In the genomic region with DNA sequence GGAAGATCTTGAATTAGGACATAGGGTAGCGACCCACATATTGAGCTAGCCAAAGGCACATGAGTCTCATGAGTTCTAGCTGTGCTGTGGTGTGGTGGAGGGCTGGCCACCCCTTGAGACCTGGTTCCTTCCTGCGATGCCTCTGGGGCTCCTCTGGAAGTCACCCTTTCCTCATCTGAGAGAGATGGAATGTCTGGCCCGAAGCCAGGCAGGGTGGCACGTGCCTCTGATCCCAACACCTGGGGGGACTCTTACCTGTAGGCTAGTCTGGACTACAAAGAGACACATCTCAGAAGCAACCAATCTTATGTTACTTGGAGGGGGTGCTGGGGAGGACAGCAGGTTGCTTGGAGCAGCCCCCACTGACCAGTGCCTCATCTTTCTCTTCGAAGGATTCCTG, we compare ENCODE assay signal across 10 mouse cellular contexts. TPM values are rescaled to one million over a fixed set of nuclear protein-coding genes. Genes with fewer than 3 reads are reported as not detected.
DNase-seq lines count a peak whose midpoint lies in the region; ATAC-seq and TF ChIP-seq lines count a peak whose summit lies in the region.
"Had no signal": no experiment of that assay in that cellular context is flagged by ENCODE, and none has a peak within 500 bp of the region (broad histone marks: within the 10 kb centered on the region; RNA-seq: fewer than 3 reads in every experiment).

No protein-coding gene starts in this region.

- TF ChIP-seq EP300 in stomach, postnatal 0 days (optimal IDR thresholded peaks at IDR 0.05), result no peak

- peaks cover 73% of the 10 kb centered on the region for H3K4me1 ChIP-seq in midbrain, embryonic 15.5 days
- H3K4me1 ChIP-seq in midbrain, embryonic 11.5 days (ENCODE audit: control insufficient read depth, insufficient read depth, low read length), result peaks cover 57% of the 10 kb centered on the region
- H3K4me1 ChIP-seq in stomach, postnatal 0 days (replicated peaks; ENCODE audit: control insufficient read depth, insufficient read depth), result peaks cover 9% of the 10 kb centered on the region; the same call in 1 of the 2 replicates

- no peak for DNase-seq in gastrocnemius, adult 2 months
- no peak for DNase-seq in gastrocnemius, postnatal 36 days
- DNase-seq in midbrain, embryonic 11.5 days (ENCODE audit: low spot score, missing footprints), result no peak
- DNase-seq in kidney, postnatal 25 days, result peak; percentile 71 to 76
- DNase-seq in stomach, postnatal 0 days (ENCODE audit: low spot score), result no peak
- DNase-seq in gastrocnemius, postnatal 25 days, result no peak
- DNase-seq: cerebellum, adult 2 months had no signal

- no peak overlapping the region for H3K4me2 ChIP-seq in midbrain, embryonic 15.5 days
- no peak overlapping the region for H3K4me2 ChIP-seq in midbrain, embryonic 11.5 days
- no peak overlapping the region for H3K4me2 ChIP-seq in stomach, postnatal 0 days (replicated peaks; ENCODE audit: low read depth)

- no peak overlapping the region for H3K9ac ChIP-seq in midbrain, embryonic 15.5 days
- no peak overlapping the region for H3K9ac ChIP-seq in midbrain, embryonic 11.5 days (ENCODE audit: low read length)
- H3K9ac ChIP-seq in stomach, postnatal 0 days (ENCODE audit: low read length), result no peak overlapping the region

- WGBS in midbrain, embryonic 15.5 days, result 90% methylated on average over 5 of the region's 5 CpGs
- WGBS in midbrain, embryonic 11.5 days, result 92% methylated on average over 5 of the region's 5 CpGs
- 66% methylated on average over 5 of the region's 5 CpGs for WGBS in stomach, postnatal 0 days

- no peaks in the 10 kb centered on the region for H3K27me3 ChIP-seq in midbrain, embryonic 15.5 days (replicated peaks)
- no peaks in the 10 kb centered on the region for H3K27me3 ChIP-seq in midbrain, embryonic 11.5 days (ENCODE audit: control insufficient read depth, insufficient read depth, low read length)
- H3K27me3 ChIP-seq in stomach, postnatal 0 days (ENCODE audit: control insufficient read depth, insufficient read depth, low read length), result no peaks in the 10 kb centered on the region

- no peaks in the 10 kb centered on the region for H3K36me3 ChIP-seq in midbrain, embryonic 15.5 days (replicated peaks)
- H3K36me3 ChIP-seq in midbrain, embryonic 11.5 days (ENCODE audit: control insufficient read depth, insufficient read depth, low read length), result peaks cover 3% of the 10 kb centered on the region; the same call in 1 of the 2 replicates
- no peaks in the 10 kb centered on the region for H3K36me3 ChIP-seq in stomach, postnatal 0 days (ENCODE audit: control insufficient read depth, insufficient read depth, low read length)

- peak overlapping the region; percentile 51 for H3K4me3 ChIP-seq in gastrocnemius, adult 2 months
- H3K4me3 ChIP-seq in midbrain, embryonic 15.5 days, result no peak overlapping the region
- H3K4me3 ChIP-seq in midbrain, embryonic 11.5 days (ENCODE audit: low read depth, low read length), result no peak overlapping the region
- no peak overlapping the region for H3K4me3 ChIP-seq in stomach, postnatal 0 days (ENCODE audit: low read depth, low read length)
- H3K4me3 ChIP-seq: left cerebral cortex, adult 2 months had no signal

- peak overlapping the region; percentile 76 for H3K27ac ChIP-seq in gastrocnemius, adult 2 months
- H3K27ac ChIP-seq in midbrain, embryonic 15.5 days, result peak overlapping the region; percentile 7; the same call in 1 of the 2 replicates
- H3K27ac ChIP-seq in midbrain, embryonic 11.5 days (ENCODE audit: low read depth, low read length), result no peak overlapping the region
- H3K27ac ChIP-seq in stomach, postnatal 0 days (replicated peaks), result peak overlapping the region; percentile 81
- H3K27ac ChIP-seq: left cerebral cortex, adult 2 months had no signal

- ATAC-seq in midbrain, embryonic 15.5 days (replicated peaks), result no peak
- ATAC-seq in midbrain, embryonic 11.5 days (ENCODE audit: low FRiP score), result no peak
- 0 out of 2 replicates have a peak, but pooled peaks have one; percentile 1 for ATAC-seq in stomach, postnatal 0 days (ENCODE audit: low FRiP score, low TSS enrichment)
- no peak for ATAC-seq in megakaryocyte progenitor cell, adult 5-6 weeks (replicated peaks; ENCODE audit: poor library complexity)

- TF ChIP-seq CTCF in gastrocnemius, adult 2 months (IDR thresholded peaks at IDR 0.05), result no peak
- TF ChIP-seq CTCF in stomach, postnatal 0 days (IDR thresholded peaks at IDR 0.05; ENCODE audit: low read depth), result no peak

- intact Hi-C loops in gastrocnemius, adult 2 months (cut with DNase I), result no loop called here
- intact Hi-C loops in gastrocnemius, postnatal 36 days (cut with DNase I), result no loop called here

- no peaks in the 10 kb centered on the region for H3K9me3 ChIP-seq in midbrain, embryonic 15.5 days
- H3K9me3 ChIP-seq in midbrain, embryonic 11.5 days (ENCODE audit: control insufficient read depth, low read length), result no peaks in the 10 kb centered on the region
- H3K9me3 ChIP-seq in stomach, postnatal 0 days (ENCODE audit: control insufficient read depth, low read length), result no peaks in the 10 kb centered on the region

RNA-seq across cellular contexts. Expression of gene Fam222a, which starts 26.1 kb away (rescaled TPM):
- total RNA-seq in gastrocnemius, adult 2 months (2021), result 1 to 10 TPM in 1 of 2 experiments, under 1 TPM in 1; 0.18 to 1.1 TPM
- total RNA-seq in gastrocnemius, postnatal 36 days (2021), result under 1 TPM; 0.22 to 0.28 TPM
- 7.1 and 8.1 TPM in 2 replicates for polyA plus RNA-seq in midbrain, embryonic 15.5 days (2015; fragmentation: Nextera tagmentation; extraction: Ambion mirVana)
- 5.8 and 6.7 TPM in 2 replicates for polyA plus RNA-seq in midbrain, embryonic 11.5 days (2014; fragmentation: Nextera tagmentation; extraction: Ambion mirVana)
- polyA plus RNA-seq in stomach, postnatal 0 days (2015; fragmentation: Nextera tagmentation; extraction: Ambion mirVana), result 0.79 and 0.98 TPM in 2 replicates
- total RNA-seq in megakaryocyte progenitor cell, adult 5-6 weeks (2015), result 0.47 and 0.88 TPM in 2 replicates
- 0.04 TPM in 1 of 2 replicates, not detected in the other for total RNA-seq in megakaryocyte progenitor cell, adult 5-6 weeks (2017)
- total RNA-seq in gastrocnemius, postnatal 25 days (2021), result under 1 TPM; 0.29 to 0.54 TPM

Comparison
In these comparisons a context has a peak if more than half of its experiments do, and no peak if none do; other contexts are left out.
1. DNase-seq: peak in kidney, postnatal 25 days (2 of 2); none in gastrocnemius, adult 2 months (single experiment), gastrocnemius, postnatal 36 days (0 of 2), midbrain, embryonic 11.5 days (single experiment), stomach, postnatal 0 days (single experiment) and gastrocnemius, postnatal 25 days (single experiment).